Mouse (Mus musculus) MEL (cell line): ENCODE measurements at regions not wholly inside any gene's neighbourhood (a gene's known extent, or its start where the extent isn't known, plus 50 kb on each side); places are given as distances from the start of the nearest gene placed in this dataset.

ENCODE experiments used
- DNase-seq: peaks from one replicate; pipeline ENCODE4 v3.0.0; 2011; ENCODE audit warnings: low read depth, low spot score
- H3K27ac ChIP-seq: 2 replicates; pipeline ENCODE4 v1.5.1; 2012; ENCODE audit warnings: low read depth, mild to moderate bottlenecking, control low read depth, low read length, moderate library complexity; ENCODE audit not compliant: control insufficient read depth
- H3K27me3 ChIP-seq, 2 experiments: fragments of 150-350 bp in 1 of 2; sonication (generic) in 1 of 2; 2 replicates each; pipeline ENCODE4 v1.6.1; 2012; ENCODE audit warnings: low read length in 2 of 2, mild to moderate bottlenecking in 2 of 2, improper control_type of control experiment in 1 of 2, moderate library complexity in 1 of 2; ENCODE audit not compliant: insufficient read depth in 2 of 2, control insufficient read depth in 1 of 2
- H3K36me3 ChIP-seq, 2 experiments: 2 replicates each; pipeline ENCODE4 v1.6.1; 2012 to 2014; ENCODE audit warnings: low read length in 2 of 2, improper control_type of control experiment in 1 of 2, inconsistent platforms in 1 of 2, mild to moderate bottlenecking in 1 of 2; ENCODE audit not compliant: insufficient read depth in 2 of 2, control insufficient read depth in 1 of 2
- H3K4me1 ChIP-seq, 2 experiments: fragments of 150-350 bp in 1 of 2; sonication (generic) in 1 of 2; 2 replicates each; pipeline ENCODE4 v1.6.1; 2012; ENCODE audit warnings: low read length in 2 of 2, improper control_type of control experiment in 1 of 2, mild to moderate bottlenecking in 1 of 2; ENCODE audit not compliant: insufficient read depth in 2 of 2, control insufficient read depth in 1 of 2
- H3K4me3 ChIP-seq, 2 experiments: fragments of 150-350 bp in 1 of 2; sonication (generic) in 1 of 2; 2 replicates each; pipeline ENCODE4 v1.5.1; 2012; ENCODE audit warnings: low read depth in 2 of 2, low read length in 2 of 2, mild to moderate bottlenecking in 2 of 2, moderate library complexity in 2 of 2, control low read depth in 1 of 2, improper control_type of control experiment in 1 of 2; ENCODE audit not compliant: control insufficient read depth in 1 of 2, insufficient read depth in 1 of 2
- H3K79me2 ChIP-seq: 2 replicates; pipeline ENCODE4 v1.6.1; 2012; ENCODE audit warnings: mild to moderate bottlenecking, low read length, moderate library complexity; ENCODE audit not compliant: control insufficient read depth, poor library complexity, insufficient read depth
- H3K9ac ChIP-seq: 2 replicates; pipeline ENCODE4 v1.6.1; 2012; ENCODE audit warnings: low read depth, mild to moderate bottlenecking, control low read depth, low read length, moderate library complexity; ENCODE audit not compliant: control insufficient read depth, poor library complexity, severe bottlenecking
- H3K9me3 ChIP-seq: fragments of 150-350 bp; sonication (generic); replicated peaks from 2 replicates; pipeline ENCODE4 v1.6.1; 2012; ENCODE audit warnings: mild to moderate bottlenecking, low read length, improper control_type of control experiment, moderate library complexity; ENCODE audit not compliant: insufficient read depth
- CHD1 ChIP-seq: IDR thresholded peaks from 2 replicates; pipeline ENCODE4 v1.6.1; 2012; ENCODE audit warnings: low read depth, mild to moderate bottlenecking, inconsistent platforms, low read length, improper control_type of control experiment
- E2F4 ChIP-seq: IDR thresholded peaks from 2 replicates; pipeline ENCODE4 v1.6.1; 2011; ENCODE audit warnings: low read depth, low read length, improper control_type of control experiment, borderline replicate concordance
- ELF1 ChIP-seq: IDR thresholded peaks from 2 replicates; pipeline ENCODE4 v1.6.1; 2014; ENCODE audit warnings: low read depth, mild to moderate bottlenecking, inconsistent platforms, low read length, improper control_type of control experiment, moderate library complexity
- EP300 ChIP-seq, 2 experiments: IDR thresholded peaks; 2 replicates each; pipeline ENCODE4 v1.6.1; 2011; ENCODE audit warnings: improper control_type of control experiment in 2 of 2, low read length in 2 of 2, low read depth in 1 of 2, mild to moderate bottlenecking in 1 of 2
- GATA1 ChIP-seq: IDR thresholded peaks from 2 replicates; pipeline ENCODE4 v1.6.1; 2011; ENCODE audit warnings: low read depth, low read length, improper control_type of control experiment
- HCFC1 ChIP-seq: IDR thresholded peaks from 2 replicates; pipeline ENCODE4 v1.6.1; 2012; ENCODE audit warnings: low read depth, mild to moderate bottlenecking, inconsistent platforms, low read length, improper control_type of control experiment, moderate library complexity
- MAFK ChIP-seq: IDR thresholded peaks from 2 replicates; pipeline ENCODE4 v1.6.1; 2011; ENCODE audit warnings: low read depth, mild to moderate bottlenecking, low read length, improper control_type of control experiment, borderline replicate concordance
- MAZ ChIP-seq: IDR thresholded peaks from 2 replicates; pipeline ENCODE4 v1.6.1; 2012; ENCODE audit warnings: low read depth, mild to moderate bottlenecking, inconsistent platforms, low read length, improper control_type of control experiment
- MYC ChIP-seq: IDR thresholded peaks from 2 replicates; pipeline ENCODE4 v1.6.1; 2011; ENCODE audit warnings: low read depth, mild to moderate bottlenecking, low read length, improper control_type of control experiment, moderate library complexity
- NELFE ChIP-seq: IDR thresholded peaks from 2 replicates; pipeline ENCODE4 v1.6.1; 2011; ENCODE audit warnings: low read depth, low read length, improper control_type of control experiment
- POLR2A ChIP-seq, 2 experiments: IDR thresholded peaks; 2 replicates each; pipeline ENCODE4 v1.6.1; 2011 to 2012; ENCODE audit warnings: low read length in 2 of 2, mild to moderate bottlenecking in 2 of 2, control low read depth in 1 of 2, improper control_type of control experiment in 1 of 2, low read depth in 1 of 2, moderate library complexity in 1 of 2; ENCODE audit not compliant: control insufficient read depth in 1 of 2, insufficient read depth in 1 of 2, poor library complexity in 1 of 2
- POLR2AphosphoS5 ChIP-seq: IDR thresholded peaks from 2 replicates; pipeline ENCODE4 v1.6.1; 2012; ENCODE audit warnings: low read depth, borderline replicate concordance, mild to moderate bottlenecking, inconsistent platforms, low read length, moderate library complexity, mixed read lengths
- USF1 ChIP-seq: IDR thresholded peaks from 2 replicates; pipeline ENCODE4 v1.6.1; 2014; ENCODE audit warnings: low read depth, mild to moderate bottlenecking, inconsistent platforms, low read length, improper control_type of control experiment, moderate library complexity
- ZMIZ1 ChIP-seq: IDR thresholded peaks from 2 replicates; pipeline ENCODE4 v1.6.1; 2012; ENCODE audit warnings: low read depth, mild to moderate bottlenecking, inconsistent platforms, low read length, improper control_type of control experiment, moderate library complexity
- ZNF384 ChIP-seq: IDR thresholded peaks from 2 replicates; pipeline ENCODE4 v1.6.1; 2012; ENCODE audit warnings: low read depth, mild to moderate bottlenecking, inconsistent platforms, low read length, improper control_type of control experiment

DNA sequence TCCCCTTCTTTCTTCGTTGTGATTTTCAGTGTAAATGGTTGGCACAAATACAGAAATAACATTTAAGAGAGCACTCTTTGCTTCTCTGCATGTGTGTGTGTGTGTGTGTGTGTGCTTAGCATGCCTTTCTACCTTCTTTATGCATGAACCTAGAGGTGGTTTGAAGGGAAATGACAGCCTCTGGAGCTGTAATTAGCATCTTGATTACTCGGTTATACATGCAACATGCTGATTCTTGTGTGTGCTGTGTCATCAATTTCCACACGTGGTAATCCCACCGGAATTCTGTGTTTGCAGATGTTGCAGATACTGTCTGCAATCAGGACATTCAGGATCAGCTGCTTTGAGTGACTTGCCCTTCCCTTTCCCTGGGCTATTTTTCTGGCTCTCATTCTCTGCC lies 51.7 kb upstream of the Kcna3 start:
- Histone ChIP-seq H3K27me3 (no peaks in the 10 kb centered on the region), H3K79me2 (no peaks in the 10 kb centered on the region), H3K27ac (no peak overlapping the region), H3K9me3 (no peaks in the 10 kb centered on the region), H3K36me3 (no peaks in the 10 kb centered on the region), H3K4me3 (no peak overlapping the region), H3K4me1 (no peaks in the 10 kb centered on the region), H3K9ac (no peak overlapping the region)
- TF ChIP-seq HCFC1, result no peak
- no peak for TF ChIP-seq ZMIZ1
- TF ChIP-seq POLR2A (IDR thresholded peaks at IDR 0.05; ENCODE audit: control insufficient read depth in 1 of 2, insufficient read depth in 1 of 2, low read depth in 1 of 2, low read length in 2 of 2, poor library complexity in 1 of 2), result no peak
- no peak for TF ChIP-seq USF1
- no peak for TF ChIP-seq MYC
- no peak for TF ChIP-seq ELF1
- TF ChIP-seq EP300 (IDR thresholded peaks at IDR 0.05; ENCODE audit: low read depth in 1 of 2, low read length in 2 of 2), result no peak
- no peak for TF ChIP-seq E2F4
- TF ChIP-seq CHD1, result no peak
- TF ChIP-seq MAZ, result no peak
- TF ChIP-seq NELFE, result no peak
- TF ChIP-seq GATA1, result no peak
- TF ChIP-seq ZNF384, result no peak
- no peak for TF ChIP-seq POLR2AphosphoS5
- no peak for TF ChIP-seq MAFK
- DNase-seq, result no peak
